Mouse (Mus musculus) embryonic facial prominence, embryonic 14.5 days (tissue): Measurements from ENCODE around the gene Agpat2. TPM values are rescaled to one million over a fixed set of nuclear protein-coding genes. Genes with fewer than 3 reads are reported as not detected.

Source experiments
- ATAC-seq: fragments of 200-750 bp; cut with Nextera tagmentation; 2 replicates; pipeline ENCODE4 v1.8.0; 2017; ENCODE audit warnings: low read depth, moderate number of reproducible peaks, moderate TSS enrichment
- DNase-seq: peaks from one replicate; pipeline ENCODE4 v3.0.0-alpha.2; 2015; ENCODE audit warnings: low spot score
- H3K27ac ChIP-seq: fragments of 300-500 bp; sonication (generic); replicated peaks from 2 replicates; pipeline ENCODE4 v1.5.1; 2014; ENCODE audit warnings: low read depth, mild to moderate bottlenecking, low read length, moderate library complexity
- H3K27me3 ChIP-seq: fragments of 300-500 bp; sonication (generic); replicated peaks from 2 replicates; pipeline ENCODE4 v1.6.1; 2014; ENCODE audit warnings: low read length; ENCODE audit not compliant: control insufficient read depth, insufficient read depth
- H3K36me3 ChIP-seq: fragments of 300-500 bp; sonication (generic); 2 replicates; pipeline ENCODE4 v1.6.1; 2014; ENCODE audit warnings: low read length, mixed read lengths; ENCODE audit not compliant: control insufficient read depth, insufficient read depth
- H3K4me1 ChIP-seq: fragments of 300-500 bp; sonication (generic); 2 replicates; pipeline ENCODE4 v1.6.1; 2014; ENCODE audit warnings: antibody characterized with exemption, low read length; ENCODE audit not compliant: control insufficient read depth, insufficient read depth
- H3K4me2 ChIP-seq: fragments of 300-500 bp; sonication (generic); 2 replicates; pipeline ENCODE4 v1.6.1; 2014; ENCODE audit warnings: low read depth, mild to moderate bottlenecking, low read length, moderate library complexity, mixed read lengths
- H3K4me3 ChIP-seq: fragments of 300-500 bp; sonication (generic); 2 replicates; pipeline ENCODE4 v1.5.1; 2014; ENCODE audit warnings: low read depth, mild to moderate bottlenecking, low read length
- H3K9ac ChIP-seq: fragments of 300-500 bp; sonication (generic); 2 replicates; pipeline ENCODE4 v1.6.1; 2014; ENCODE audit warnings: low read depth, mild to moderate bottlenecking, low read length, moderate library complexity, mixed read lengths
- H3K9me3 ChIP-seq: fragments of 300-500 bp; sonication (generic); 2 replicates; pipeline ENCODE4 v1.6.1; 2016; ENCODE audit warnings: low read length; ENCODE audit not compliant: control insufficient read depth
- WGBS: fragments of 180-500 bp; shearing (Covaris S2); extraction: QIAGEN DNeasy Blood & Tissue Kit; methylation state at CpG from one replicate; pipeline ENCODE4 v1.1.7; 2014; 5-methylcytosine and 5-hydroxymethylcytosine counted together
- polyA plus RNA-seq: library from polyadenylated mRNA; unstranded; fragments of >200 nt; fragmentation: Nextera tagmentation; extraction: Ambion mirVana; gene quantifications from 2 replicates; pipeline ENCODE4 v1.2.1, GENCODE M21; 2014

Gene Agpat2
- polyA plus RNA-seq, 1 experiment from 2014 or later, result 25.1 TPM

GRCm38 (mm10) chr2:26628792-26629437 lies 24.7 kb upstream of the Agpat2 start:
- WGBS, result 21% methylated on average over 5 of the region's 5 CpGs
- ATAC-seq (peak; percentile 37), DNase-seq (no peak)
- H3K4me3 ChIP-seq, result peak overlapping the region; percentile 75
- no peaks in the 10 kb centered on the region for H3K27me3 ChIP-seq
- H3K4me2 ChIP-seq, result peak overlapping the region; percentile 93
- peaks cover 12% of the 10 kb centered on the region; the same call in 1 of the 2 replicates for H3K36me3 ChIP-seq
- H3K9me3 ChIP-seq, result no peaks in the 10 kb centered on the region
- H3K9ac ChIP-seq, result peak overlapping the region; percentile 94
- H3K27ac ChIP-seq, result peak overlapping the region; percentile 58; the same call in 1 of the 2 replicates
- peaks cover 13% of the 10 kb centered on the region for H3K4me1 ChIP-seq

DNA sequence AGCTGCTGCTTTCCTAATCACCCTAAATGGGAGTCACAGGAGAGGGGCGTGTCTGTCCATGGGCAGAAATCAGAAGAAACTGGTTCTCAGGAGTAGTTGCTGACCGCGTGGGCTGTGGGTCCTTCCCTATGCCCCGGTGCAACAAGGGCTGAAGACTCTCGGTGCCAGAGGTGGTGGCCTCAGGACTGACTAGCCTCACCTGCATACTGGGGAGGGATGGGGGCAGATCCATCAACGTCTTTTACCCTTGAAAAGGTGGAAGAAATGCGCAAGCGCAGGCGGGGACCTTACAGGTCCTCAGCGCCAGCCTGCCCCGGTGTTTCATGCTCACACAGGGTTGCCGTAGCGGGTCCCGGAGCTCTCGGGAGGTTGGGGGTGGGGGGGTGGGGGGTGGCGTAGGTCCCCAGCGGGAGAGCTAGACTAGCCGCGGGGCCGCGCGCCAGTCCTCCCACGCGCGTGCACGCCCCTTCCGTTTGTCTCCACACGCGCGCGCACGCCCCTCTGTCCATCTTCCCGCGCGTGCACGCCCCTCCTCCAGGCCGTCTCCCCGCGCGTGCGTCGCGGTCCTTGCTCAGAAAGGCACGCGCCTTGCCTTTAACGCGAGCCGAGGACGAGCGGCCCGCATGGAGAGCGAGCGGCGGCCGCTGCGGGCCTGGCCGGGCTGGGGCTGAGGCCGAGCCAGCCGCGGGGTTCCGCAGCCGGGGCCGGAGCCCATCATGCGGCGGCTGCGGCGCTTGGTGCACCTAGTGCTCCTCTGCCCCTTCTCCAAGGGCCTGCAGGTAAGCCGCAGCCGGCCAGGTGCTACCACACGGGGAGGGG lies 23.9 kb upstream of the Agpat2 start, which contains the start of gene Fam69b:
Gene Fam69b, plus strand, starts transcription at position 537 of the 819 bp plus-strand sequence.
- peak; percentile 96 for DNase-seq

DNA sequence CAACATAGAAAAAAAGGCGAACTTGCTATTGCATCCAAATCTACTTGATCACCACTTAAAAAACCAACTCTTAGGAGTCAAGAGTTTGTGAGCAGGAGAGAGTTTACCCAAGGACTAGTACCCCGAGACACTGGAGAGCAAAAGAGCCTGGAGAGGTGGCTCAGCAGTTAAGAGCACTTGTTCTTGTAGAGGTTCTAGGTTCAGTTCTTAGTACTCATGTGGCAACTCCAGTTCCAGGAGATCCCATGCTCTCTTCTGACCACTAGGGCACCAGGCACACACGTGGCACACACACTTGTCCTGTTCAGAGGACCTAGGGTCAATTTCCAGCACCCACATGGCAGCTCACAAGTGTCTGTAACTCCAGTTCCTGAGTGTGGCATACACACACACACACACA lies 21.9 kb upstream of the Agpat2 start:
- peaks cover 5% of the 10 kb centered on the region; the same call in 1 of the 2 replicates for H3K36me3 ChIP-seq
- no peak overlapping the region for H3K9ac ChIP-seq
- H3K4me3 ChIP-seq, result no peak overlapping the region
- WGBS, result 59% methylated on average over 3 of the region's 3 CpGs
- peaks cover 13% of the 10 kb centered on the region for H3K4me1 ChIP-seq
- no peak overlapping the region for H3K4me2 ChIP-seq
- DNase-seq (no peak), ATAC-seq (no peak)
- H3K27me3 ChIP-seq, result no peaks in the 10 kb centered on the region
- H3K9me3 ChIP-seq, result no peaks in the 10 kb centered on the region
- H3K27ac ChIP-seq, result no peak overlapping the region

More for the DNA sequence above, 23.9 kb upstream of the Agpat2 start, which contains the start of gene Fam69b:
- H3K27me3 ChIP-seq, result no peaks in the 10 kb centered on the region
- peak; percentile 80 for ATAC-seq
- peaks cover 12% of the 10 kb centered on the region; the same call in 1 of the 2 replicates for H3K36me3 ChIP-seq
- under 1% methylated on average over 23 of the region's 70 CpGs for WGBS
- peaks cover 13% of the 10 kb centered on the region for H3K4me1 ChIP-seq
- H3K27ac ChIP-seq, result peak within 1 kb of the TSS; percentile 58
- H3K4me3 ChIP-seq, result peak within 1 kb of the TSS; percentile 75
- H3K9me3 ChIP-seq, result no peaks in the 10 kb centered on the region
- H3K9ac ChIP-seq, result peak within 1 kb of the TSS; percentile 94
- peak within 1 kb of the TSS; percentile 93 for H3K4me2 ChIP-seq

DNA sequence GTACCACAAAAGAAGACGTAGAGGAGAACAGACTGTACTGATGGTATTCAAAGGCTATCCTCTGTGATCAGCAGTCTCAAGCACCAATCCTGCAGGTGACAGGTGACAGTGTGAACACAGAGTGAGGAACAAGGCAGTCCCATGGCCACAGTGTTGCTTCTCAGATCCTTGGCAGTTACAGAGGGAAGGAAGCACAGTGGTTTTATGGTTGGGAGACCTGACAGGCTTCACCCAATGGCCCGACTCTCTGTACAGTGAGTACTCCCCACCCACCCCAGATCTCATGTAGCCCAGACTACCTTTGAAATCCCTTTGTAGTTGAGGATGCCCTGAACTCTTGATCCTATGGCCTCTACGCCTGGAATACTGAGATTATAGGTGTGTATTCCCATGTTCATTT lies 21.2 kb upstream of the Agpat2 start:
- no peaks in the 10 kb centered on the region for H3K27me3 ChIP-seq
- no peak for ATAC-seq
- no peak for DNase-seq
- H3K4me3 ChIP-seq, result no peak overlapping the region
- no peak overlapping the region for H3K9ac ChIP-seq
- peaks cover 13% of the 10 kb centered on the region for H3K4me1 ChIP-seq
- no peak overlapping the region for H3K27ac ChIP-seq
- no peak overlapping the region for H3K4me2 ChIP-seq
- H3K36me3 ChIP-seq, result no peaks in the 10 kb centered on the region
- 78% methylated on average over 3 of the region's 3 CpGs for WGBS
- H3K9me3 ChIP-seq, result no peaks in the 10 kb centered on the region

GRCm38 (mm10) chr2:26622984-26623383 lies 18.8 kb upstream of the Agpat2 start:
- no peaks in the 10 kb centered on the region for H3K36me3 ChIP-seq
- H3K4me2 ChIP-seq, result no peak overlapping the region
- DNase-seq (no peak), ATAC-seq (no peak)
- H3K27ac ChIP-seq, result no peak overlapping the region
- 44% methylated on average over 5 of the region's 5 CpGs for WGBS
- no peak overlapping the region for H3K4me3 ChIP-seq
- no peak overlapping the region for H3K9ac ChIP-seq
- H3K4me1 ChIP-seq, result no peaks in the 10 kb centered on the region
- H3K27me3 ChIP-seq, result no peaks in the 10 kb centered on the region
- H3K9me3 ChIP-seq, result no peaks in the 10 kb centered on the region

GRCm38 (mm10) chr2:26621246-26621645 lies 17.0 kb upstream of the Agpat2 start:
- Histone ChIP-seq H3K27me3 (no peaks in the 10 kb centered on the region), H3K4me1 (no peaks in the 10 kb centered on the region), H3K9me3 (no peaks in the 10 kb centered on the region), H3K27ac (no peak overlapping the region), H3K9ac (no peak overlapping the region), H3K36me3 (no peaks in the 10 kb centered on the region), H3K4me3 (no peak overlapping the region), H3K4me2 (no peak overlapping the region)
- ATAC-seq (no peak), DNase-seq (no peak)
- 46% methylated on average over 2 of the region's 2 CpGs for WGBS

- ATAC-seq, result no peak
- Histone ChIP-seq H3K9me3 (no peaks in the 10 kb centered on the region), H3K27me3 (no peaks in the 10 kb centered on the region), H3K4me2 (no peak overlapping the region), H3K9ac (no peak overlapping the region), H3K36me3 (no peaks in the 10 kb centered on the region), H3K4me1 (no peaks in the 10 kb centered on the region), H3K27ac (no peak overlapping the region), H3K4me3 (no peak overlapping the region)
- no peak for DNase-seq
- WGBS, result 49% methylated on average over 7 of the region's 7 CpGs
These were observed 13.7 kb upstream of the Agpat2 start for GRCm38 (mm10) chr2:26617928-26618327.

- Histone ChIP-seq H3K4me1 (no peaks in the 10 kb centered on the region), H3K9ac (no peak overlapping the region), H3K27me3 (no peaks in the 10 kb centered on the region), H3K9me3 (no peaks in the 10 kb centered on the region), H3K4me3 (no peak overlapping the region), H3K36me3 (no peaks in the 10 kb centered on the region), H3K27ac (no peak overlapping the region), H3K4me2 (no peak overlapping the region)
- 78% methylated on average over 6 of the region's 6 CpGs for WGBS
- ATAC-seq, result no peak
- no peak for DNase-seq
These were observed 13.1 kb upstream of the Agpat2 start for GRCm38 (mm10) chr2:26617331-26617730.
